Mouse (Mus musculus): ENCODE data around the gene Gsta4. TPM values are rescaled to one million over a fixed set of nuclear protein-coding genes. Genes with fewer than 3 reads are reported as not detected.

Gene Gsta4
- total and polyA plus RNA-seq, 2 experiments = 46.5 to 137 TPM

DNA sequence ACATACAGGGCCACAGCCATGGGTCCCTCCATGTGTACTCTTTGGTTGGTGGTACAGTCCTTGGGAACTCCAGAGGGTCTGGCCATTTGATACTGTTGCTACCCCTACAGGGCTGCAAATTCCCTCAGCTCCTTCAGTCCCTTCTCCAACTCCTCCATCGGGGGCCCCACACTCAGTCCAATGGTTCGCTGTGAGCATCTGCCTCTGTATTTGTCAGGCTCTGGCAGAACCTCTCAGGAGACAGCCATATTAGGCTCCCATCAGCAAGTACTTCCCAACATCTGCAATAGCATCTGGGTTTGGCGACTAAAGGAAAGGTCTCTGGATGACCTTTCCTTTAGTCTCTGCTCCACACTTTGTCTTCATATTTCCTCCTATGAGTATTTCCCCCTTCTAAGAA, 28.9 kb downstream of the Gsta4 start:
- no peak overlapping the region for H3K9ac ChIP-seq (ENCODE audit: low read depth, low read length)
- no peak for DNase-seq (ENCODE audit: extremely low read depth, low read depth, low spot score)
- peaks cover 3% of the 10 kb centered on the region; the same call in 1 of the 2 replicates for H3K4me1 ChIP-seq (ENCODE audit: control insufficient read depth, insufficient read depth, low read length)
- no peak overlapping the region for H3K4me3 ChIP-seq (ENCODE audit: insufficient read depth, low read depth, low read length)
- TF ChIP-seq CTCF (IDR thresholded peaks at IDR 0.05; ENCODE audit: low read depth, low read length) = no peak
- WGBS = 95% methylated on average over 3 of the region's 3 CpGs
- no peaks in the 10 kb centered on the region for H3K27me3 ChIP-seq (ENCODE audit: control insufficient read depth, insufficient read depth, low read length)
- no peak overlapping the region for H3K27ac ChIP-seq (replicated peaks; ENCODE audit: insufficient read depth, low read depth, low read length)
- H3K36me3 ChIP-seq (ENCODE audit: control insufficient read depth, insufficient read depth, low read length) = peaks cover 12% of the 10 kb centered on the region
- H3K79me2 ChIP-seq (ENCODE audit: control insufficient read depth, insufficient read depth, low read length) = no peaks in the 10 kb centered on the region

DNA sequence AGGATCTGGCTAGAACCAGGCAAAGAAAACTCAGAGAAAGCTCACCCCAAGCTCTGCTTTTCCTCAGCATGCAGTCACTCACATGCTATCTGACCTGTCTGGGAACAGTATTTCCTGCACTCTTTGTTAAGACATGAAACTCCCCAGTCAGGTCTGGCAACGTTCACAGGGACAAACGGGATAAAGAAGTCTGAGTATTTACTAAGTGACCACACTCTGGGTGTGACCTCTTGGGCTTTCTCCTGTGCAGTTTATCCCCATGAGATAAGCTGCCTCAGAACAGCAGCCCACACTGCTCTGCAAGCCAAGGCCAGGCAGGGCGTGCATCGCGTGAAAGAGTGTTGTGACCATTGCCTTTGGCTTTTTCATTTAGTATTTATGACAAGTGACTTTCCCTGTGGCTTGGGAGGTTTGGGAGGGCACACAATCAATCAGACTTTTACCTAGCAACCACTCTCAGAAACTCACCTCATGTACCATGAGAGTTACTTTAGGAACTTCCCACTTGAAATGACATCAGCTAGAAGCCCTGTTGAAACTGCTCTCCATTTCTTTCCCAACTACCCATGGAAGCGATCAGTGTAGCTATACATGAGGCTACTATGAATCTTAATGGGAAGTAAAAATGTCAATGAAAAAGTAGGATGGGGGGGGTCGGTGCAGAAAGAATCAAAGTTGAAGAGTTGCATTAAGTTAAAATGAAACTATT, 29.9 kb downstream of the Gsta4 start:
- no peak for TF ChIP-seq POLR2A (IDR thresholded peaks at IDR 0.05; ENCODE audit: extremely low read depth, insufficient read depth, low read length)
- no peak for TF ChIP-seq CTCF (IDR thresholded peaks at IDR 0.05; ENCODE audit: low read depth, low read length)
- no peaks in the 10 kb centered on the region for H3K27me3 ChIP-seq (ENCODE audit: control insufficient read depth, insufficient read depth, low read length)
- DNase-seq (ENCODE audit: extremely low read depth, low read depth, low spot score) = peak; percentile 47
- no peak overlapping the region for H3K4me3 ChIP-seq (ENCODE audit: insufficient read depth, low read depth, low read length)
- no peak overlapping the region for H3K27ac ChIP-seq (replicated peaks; ENCODE audit: insufficient read depth, low read depth, low read length)
- WGBS = 45% methylated on average over 7 of the region's 7 CpGs
- H3K4me1 ChIP-seq (ENCODE audit: control insufficient read depth, insufficient read depth, low read length) = peaks cover 3% of the 10 kb centered on the region; the same call in 1 of the 2 replicates
- peaks cover 10% of the 10 kb centered on the region for H3K36me3 ChIP-seq (ENCODE audit: control insufficient read depth, insufficient read depth, low read length)
- no peaks in the 10 kb centered on the region for H3K79me2 ChIP-seq (ENCODE audit: control insufficient read depth, insufficient read depth, low read length)
- no peak overlapping the region for H3K9ac ChIP-seq (ENCODE audit: low read depth, low read length)

DNA sequence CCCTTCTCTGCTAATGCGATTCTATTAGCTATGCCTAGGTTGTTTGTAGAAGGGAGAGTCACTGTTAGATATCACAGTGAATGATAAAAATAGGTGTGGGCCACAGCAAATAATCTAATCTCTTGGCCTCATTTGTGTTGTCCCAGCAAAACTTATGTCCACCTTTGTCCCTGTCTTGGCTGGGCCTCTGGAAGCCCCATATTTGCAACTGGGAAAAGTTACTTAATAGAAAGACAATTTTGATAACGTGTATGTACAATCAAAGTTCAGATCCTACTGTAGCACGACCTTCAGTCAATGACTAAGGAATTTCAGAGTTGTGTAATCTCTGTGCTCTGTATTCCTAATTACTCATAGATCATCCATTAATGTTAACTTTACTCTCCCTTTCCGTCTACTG, 34.5 kb downstream of the Gsta4 start:
- no peak overlapping the region for H3K9ac ChIP-seq (ENCODE audit: low read depth, low read length)
- H3K36me3 ChIP-seq (ENCODE audit: control insufficient read depth, insufficient read depth, low read length) = no peaks in the 10 kb centered on the region
- H3K27ac ChIP-seq (replicated peaks; ENCODE audit: insufficient read depth, low read depth, low read length) = 0 out of 2 replicates have a peak overlapping the region, but pooled peaks have one; percentile 19
- H3K4me3 ChIP-seq (ENCODE audit: insufficient read depth, low read depth, low read length) = no peak overlapping the region
- H3K27me3 ChIP-seq (ENCODE audit: control insufficient read depth, insufficient read depth, low read length) = no peaks in the 10 kb centered on the region
- 18% methylated on average over 4 of the region's 4 CpGs for WGBS
- H3K79me2 ChIP-seq (ENCODE audit: control insufficient read depth, insufficient read depth, low read length) = no peaks in the 10 kb centered on the region
- H3K4me1 ChIP-seq (ENCODE audit: control insufficient read depth, insufficient read depth, low read length) = peaks cover 3% of the 10 kb centered on the region; the same call in 1 of the 2 replicates
- DNase-seq (ENCODE audit: extremely low read depth, low read depth, low spot score) = peak; percentile 99
- no peak for TF ChIP-seq CTCF (IDR thresholded peaks at IDR 0.05; ENCODE audit: low read depth, low read length)

DNA sequence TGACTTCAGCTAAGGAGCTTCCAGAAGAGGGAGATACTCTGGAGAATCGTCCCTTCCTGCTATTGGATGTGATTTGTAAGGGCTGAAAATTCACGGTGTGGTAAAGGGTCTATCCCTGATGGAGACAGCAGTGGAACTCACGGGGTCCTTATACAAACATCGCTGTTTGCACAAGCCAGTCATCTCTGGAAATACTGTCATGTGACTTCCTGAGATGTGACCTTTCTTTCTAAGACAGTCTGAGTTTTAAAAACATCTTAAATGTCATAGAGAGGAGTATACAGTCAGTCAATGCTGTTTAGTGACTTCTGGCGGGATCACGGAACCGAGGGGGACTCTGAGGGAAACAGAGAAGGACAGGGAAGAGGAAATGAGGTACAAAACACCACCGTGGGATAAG, 40.0 kb downstream of the Gsta4 start:
- no peaks in the 10 kb centered on the region for H3K36me3 ChIP-seq (ENCODE audit: control insufficient read depth, insufficient read depth, low read length)
- no peak for DNase-seq (ENCODE audit: extremely low read depth, low read depth, low spot score)
- H3K27ac ChIP-seq (replicated peaks; ENCODE audit: insufficient read depth, low read depth, low read length) = no peak overlapping the region
- no peaks in the 10 kb centered on the region for H3K79me2 ChIP-seq (ENCODE audit: control insufficient read depth, insufficient read depth, low read length)
- H3K4me1 ChIP-seq (ENCODE audit: control insufficient read depth, insufficient read depth, low read length) = peaks cover 8% of the 10 kb centered on the region; the same call in 1 of the 2 replicates
- H3K9ac ChIP-seq (ENCODE audit: low read depth, low read length) = no peak overlapping the region
- TF ChIP-seq POLR2A (IDR thresholded peaks at IDR 0.05; ENCODE audit: extremely low read depth, insufficient read depth, low read length) (no peak), CTCF (IDR thresholded peaks at IDR 0.05; ENCODE audit: low read depth, low read length) (no peak)
- H3K27me3 ChIP-seq (ENCODE audit: control insufficient read depth, insufficient read depth, low read length) = no peaks in the 10 kb centered on the region
- H3K4me3 ChIP-seq (ENCODE audit: insufficient read depth, low read depth, low read length) = no peak overlapping the region
- 52% methylated on average over 8 of the region's 8 CpGs for WGBS

DNA sequence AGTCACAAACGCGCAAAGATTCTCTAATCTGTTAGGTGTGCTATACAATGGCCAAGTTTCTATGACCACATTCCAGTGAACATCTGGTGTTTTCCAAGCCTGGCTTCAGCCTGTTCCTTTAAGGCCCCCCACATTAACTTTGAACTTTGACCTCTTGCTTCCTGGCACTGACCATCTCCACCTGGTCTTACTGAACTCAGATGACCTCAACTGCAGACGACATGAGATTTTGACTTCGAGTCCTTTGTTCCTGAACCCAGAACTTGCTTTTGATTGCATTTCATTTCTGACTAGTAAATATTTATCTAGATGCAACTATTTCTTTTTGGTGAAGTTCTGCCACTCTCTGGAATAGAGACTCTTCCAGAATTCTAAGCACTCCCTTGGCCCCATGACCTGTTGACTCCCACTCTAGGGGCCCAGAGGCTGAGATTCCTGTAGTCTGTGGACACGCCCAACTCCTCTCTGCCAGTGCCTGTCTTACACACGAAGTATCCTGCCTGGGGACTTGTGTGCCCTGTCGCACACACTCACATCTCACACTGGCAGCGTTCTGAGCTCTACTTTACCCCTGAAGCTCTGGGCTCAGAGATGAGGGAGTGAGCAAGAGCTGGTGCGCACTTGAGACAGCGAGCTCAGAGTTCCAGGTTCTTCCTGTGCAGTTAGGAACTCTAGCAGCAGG, 40.8 kb downstream of the Gsta4 start:
- no peaks in the 10 kb centered on the region for H3K79me2 ChIP-seq (ENCODE audit: control insufficient read depth, insufficient read depth, low read length)
- no peak overlapping the region for H3K4me3 ChIP-seq (ENCODE audit: insufficient read depth, low read depth, low read length)
- no peak overlapping the region for H3K27ac ChIP-seq (replicated peaks; ENCODE audit: insufficient read depth, low read depth, low read length)
- no peak for TF ChIP-seq POLR2A (IDR thresholded peaks at IDR 0.05; ENCODE audit: extremely low read depth, insufficient read depth, low read length)
- no peak for TF ChIP-seq CTCF (IDR thresholded peaks at IDR 0.05; ENCODE audit: low read depth, low read length)
- peak; percentile 80 for DNase-seq (ENCODE audit: extremely low read depth, low read depth, low spot score)
- H3K36me3 ChIP-seq (ENCODE audit: control insufficient read depth, insufficient read depth, low read length) = no peaks in the 10 kb centered on the region
- 59% methylated on average over 10 of the region's 10 CpGs for WGBS
- no peaks in the 10 kb centered on the region for H3K27me3 ChIP-seq (ENCODE audit: control insufficient read depth, insufficient read depth, low read length)
- no peak overlapping the region for H3K9ac ChIP-seq (ENCODE audit: low read depth, low read length)
- H3K4me1 ChIP-seq (ENCODE audit: control insufficient read depth, insufficient read depth, low read length) = peaks cover 8% of the 10 kb centered on the region; the same call in 1 of the 2 replicates

DNA sequence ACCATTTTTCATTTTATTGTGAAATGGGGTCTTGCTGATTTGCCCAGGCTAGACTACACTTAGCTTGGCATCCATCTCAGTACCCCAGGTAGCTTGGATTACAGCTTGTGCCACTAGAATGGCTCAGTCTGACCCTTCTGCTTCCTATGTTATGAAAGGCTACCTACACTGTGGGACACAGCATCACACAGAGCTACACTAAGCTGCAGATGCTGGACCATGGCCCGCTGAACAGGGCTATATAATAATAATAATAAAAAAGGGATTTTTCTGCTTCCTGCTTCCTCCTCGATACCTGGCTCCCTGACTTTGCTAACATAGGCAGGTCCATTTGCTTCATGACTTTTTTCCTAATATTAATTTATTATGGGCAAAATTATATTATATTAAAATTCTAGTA, 41.8 kb downstream of the Gsta4 start:
- 99% methylated on average over 2 of the region's 2 CpGs for WGBS
- Histone ChIP-seq H3K27me3 (ENCODE audit: control insufficient read depth, insufficient read depth, low read length) (no peaks in the 10 kb centered on the region), H3K4me1 (ENCODE audit: control insufficient read depth, insufficient read depth, low read length) (peaks cover 13% of the 10 kb centered on the region), H3K36me3 (ENCODE audit: control insufficient read depth, insufficient read depth, low read length) (no peaks in the 10 kb centered on the region), H3K9ac (ENCODE audit: low read depth, low read length) (no peak overlapping the region), H3K27ac (replicated peaks; ENCODE audit: insufficient read depth, low read depth, low read length) (no peak overlapping the region), H3K79me2 (ENCODE audit: control insufficient read depth, insufficient read depth, low read length) (no peaks in the 10 kb centered on the region), H3K4me3 (ENCODE audit: insufficient read depth, low read depth, low read length) (no peak overlapping the region)
- TF ChIP-seq CTCF (IDR thresholded peaks at IDR 0.05; ENCODE audit: low read depth, low read length) = no peak
- TF ChIP-seq POLR2A (IDR thresholded peaks at IDR 0.05; ENCODE audit: extremely low read depth, insufficient read depth, low read length) = no peak
- no peak for DNase-seq (ENCODE audit: extremely low read depth, low read depth, low spot score)
